Mouse (Mus musculus): Measurements from ENCODE around the gene Slc15a3.

DNA sequence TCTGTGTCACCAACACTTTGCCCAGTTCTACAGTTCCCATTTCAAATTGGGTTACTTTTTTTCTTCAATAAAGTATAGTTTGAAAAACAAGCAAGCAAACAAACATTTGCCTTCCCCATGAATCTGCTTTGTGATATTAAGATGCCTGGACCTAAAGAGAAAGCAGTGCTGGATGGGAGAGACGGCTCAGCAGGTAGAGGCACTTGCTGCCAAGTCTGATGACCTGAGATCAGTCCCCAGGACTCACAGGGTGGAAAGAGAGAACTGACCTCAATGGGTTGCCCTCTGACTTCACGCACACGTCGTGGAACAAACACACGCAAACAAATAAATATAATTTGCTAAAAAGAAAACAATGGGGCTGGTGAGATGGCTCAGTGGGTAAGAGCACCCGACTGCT, 37.6 kb upstream of the Slc15a3 start:
- TF ChIP-seq CTCF (IDR thresholded peaks at IDR 0.05) = no peak
- TF ChIP-seq POLR2A (IDR thresholded peaks at IDR 0.05; ENCODE audit: insufficient read depth, low read depth, low read length) = no peak
- TF ChIP-seq EP300 (IDR thresholded peaks at IDR 0.05; ENCODE audit: insufficient read depth, low read depth, low read length) = no peak
